Mouse (Mus musculus): ENCODE data around the gene Rnf135. TPM values are rescaled to one million over a fixed set of nuclear protein-coding genes. Genes with fewer than 3 reads are reported as not detected.
"Not testable (repeated sequence)": the region's sequence is repeated elsewhere in the genome, so short reads cannot be mapped to it uniquely, and the experiment has no call there.

Rnf135 gene
- polyA plus RNA-seq, 1 experiment = 5.1 TPM

DNA sequence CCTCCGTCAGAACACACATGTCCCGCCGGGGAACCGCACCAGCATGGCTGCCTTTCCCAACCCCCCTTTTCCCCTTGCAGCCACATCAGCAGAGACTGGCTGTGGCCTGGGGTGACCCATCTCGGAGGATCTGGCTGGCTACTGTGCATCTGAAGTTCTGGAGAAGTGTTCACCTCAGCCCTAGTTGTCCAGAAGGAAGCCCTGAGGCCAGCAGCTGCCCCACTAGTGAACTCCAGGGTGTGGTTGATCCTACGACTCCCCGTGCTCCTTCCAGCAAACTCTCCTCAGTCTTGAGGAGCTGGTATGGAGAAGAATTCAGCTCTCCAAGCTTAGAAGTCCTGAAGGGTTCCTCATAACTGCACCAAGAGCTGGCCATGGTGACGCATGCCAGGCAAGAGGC, 5.3 kb upstream of the Rnf135 start:
- Histone ChIP-seq H3K27me3 (ENCODE audit: control insufficient read depth, insufficient read depth, insufficient read length) (no peaks in the 10 kb centered on the region), H3ac (ENCODE audit: control insufficient read depth, insufficient read length) (no peak overlapping the region)

GRCm38 (mm10) chr11:80181021-80181749, 2.5 kb upstream of the Rnf135 start:
- TF ChIP-seq TCF3 (IDR thresholded peaks at IDR 0.05; ENCODE audit: insufficient read length, low read depth) = no peak
- no peak for TF ChIP-seq CEBPB (IDR thresholded peaks at IDR 0.05; ENCODE audit: insufficient read depth, poor library complexity, severe bottlenecking)
- no peak for TF ChIP-seq MAX (IDR thresholded peaks at IDR 0.05; ENCODE audit: low read depth)
- TF ChIP-seq MYOG (IDR thresholded peaks at IDR 0.05; ENCODE audit: control insufficient read depth in 1 of 3, insufficient read depth in 1 of 3, insufficient read length in 2 of 3, low read depth in 2 of 3) = no peak
- TF ChIP-seq SRF (IDR thresholded peaks at IDR 0.05; ENCODE audit: control insufficient read depth, insufficient read length, low read depth) = no peak
- Histone ChIP-seq H3K4me2 (ENCODE audit: low read depth) (no peak overlapping the region), H3K79me2 (ENCODE audit: control insufficient read depth, insufficient read depth) (no peaks in the 10 kb centered on the region), H3K36me3 (ENCODE audit: control insufficient read depth, insufficient read depth) (no peaks in the 10 kb centered on the region), H3ac (ENCODE audit: control insufficient read depth, insufficient read length) (no peak overlapping the region), H3K27me3 (ENCODE audit: control insufficient read depth, insufficient read depth, insufficient read length) (no peaks in the 10 kb centered on the region), H3K4me3 (no peak overlapping the region)

More for the DNA sequence above, 5.3 kb upstream of the Rnf135 start:
- H3K36me3 ChIP-seq (ENCODE audit: control insufficient read depth, insufficient read depth) = no peaks in the 10 kb centered on the region
- H3K79me2 ChIP-seq (ENCODE audit: control insufficient read depth, insufficient read depth) = no peaks in the 10 kb centered on the region
- no peak overlapping the region for H3K4me2 ChIP-seq (ENCODE audit: low read depth)
- no peak for TF ChIP-seq REST (IDR thresholded peaks at IDR 0.05; ENCODE audit: insufficient read depth, insufficient read length)
- TF ChIP-seq SRF (IDR thresholded peaks at IDR 0.05; ENCODE audit: control insufficient read depth, insufficient read length, low read depth) = no peak
- TF ChIP-seq TCF3 (IDR thresholded peaks at IDR 0.05; ENCODE audit: insufficient read length, low read depth) = no peak
- no peak for TF ChIP-seq MYOG (IDR thresholded peaks at IDR 0.05; ENCODE audit: control insufficient read depth in 1 of 3, insufficient read depth in 1 of 3, insufficient read length in 2 of 3, low read depth in 2 of 3)
- no peak for TF ChIP-seq POLR2A (IDR thresholded peaks at IDR 0.05; ENCODE audit: insufficient read length, low read depth)
- no peak for TF ChIP-seq USF1 (IDR thresholded peaks at IDR 0.05; ENCODE audit: low read depth)
- TF ChIP-seq E2F4 (IDR thresholded peaks at IDR 0.05; ENCODE audit: insufficient read depth) = no peak
- TF ChIP-seq POLR2AphosphoS2 (IDR thresholded peaks at IDR 0.05; ENCODE audit: insufficient read length, low read depth) = no peak
- no peak for TF ChIP-seq TCF12 (IDR thresholded peaks at IDR 0.05; ENCODE audit: insufficient read depth, poor library complexity, severe bottlenecking)
- no peak for TF ChIP-seq CEBPB (IDR thresholded peaks at IDR 0.05; ENCODE audit: insufficient read depth, poor library complexity, severe bottlenecking)
- TF ChIP-seq MAX (IDR thresholded peaks at IDR 0.05; ENCODE audit: low read depth) = no peak
- TF ChIP-seq MYOD1 (IDR thresholded peaks at IDR 0.05; ENCODE audit: control insufficient read depth in 1 of 3, insufficient read length in 2 of 3, low read depth in 2 of 3) = no peak
- H3K4me3 ChIP-seq = no peak overlapping the region

DNA sequence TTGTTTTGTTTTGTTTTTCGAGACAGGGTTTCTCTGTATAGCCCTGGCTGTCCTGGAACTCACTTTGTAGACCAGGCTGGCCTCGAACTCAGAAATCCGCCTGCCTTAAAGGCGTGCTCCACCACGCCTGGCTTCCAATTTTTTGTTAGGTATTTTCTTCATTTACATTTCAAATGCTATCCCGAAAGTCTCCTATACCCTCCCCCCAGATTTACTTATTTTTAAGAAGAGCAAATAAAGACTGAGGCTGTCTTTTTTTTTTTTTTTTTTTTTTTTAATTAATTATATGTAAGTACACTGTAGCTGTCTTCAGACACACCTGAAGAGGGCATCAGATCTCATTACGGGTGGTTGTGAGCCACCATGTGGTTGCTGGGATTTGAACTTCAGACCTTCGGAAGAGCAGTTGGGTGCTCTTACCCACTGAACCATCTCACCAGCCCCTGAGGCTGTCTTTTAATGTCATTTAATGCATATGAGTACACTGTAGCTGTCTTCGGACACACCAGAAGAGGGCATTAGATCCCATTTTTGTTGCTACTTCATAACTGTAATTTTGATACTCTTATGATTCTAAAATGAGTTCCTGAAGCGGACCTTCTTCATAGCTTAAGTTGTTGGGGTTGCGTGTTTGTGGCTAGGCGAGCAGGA, 472 bp upstream of the Rnf135 start:
- not testable (repeated sequence) for H3K79me2 ChIP-seq (ENCODE audit: control insufficient read depth, insufficient read depth); H3K36me3 ChIP-seq (ENCODE audit: control insufficient read depth, insufficient read depth); H3K27me3 ChIP-seq (ENCODE audit: control insufficient read depth, insufficient read depth, insufficient read length)
- Histone ChIP-seq H3ac (ENCODE audit: control insufficient read depth, insufficient read length) (peak overlapping the region; percentile 43), H3K4me2 (ENCODE audit: low read depth) (peak overlapping the region; percentile 37), H3K4me3 (peak overlapping the region; percentile 66)

DNA sequence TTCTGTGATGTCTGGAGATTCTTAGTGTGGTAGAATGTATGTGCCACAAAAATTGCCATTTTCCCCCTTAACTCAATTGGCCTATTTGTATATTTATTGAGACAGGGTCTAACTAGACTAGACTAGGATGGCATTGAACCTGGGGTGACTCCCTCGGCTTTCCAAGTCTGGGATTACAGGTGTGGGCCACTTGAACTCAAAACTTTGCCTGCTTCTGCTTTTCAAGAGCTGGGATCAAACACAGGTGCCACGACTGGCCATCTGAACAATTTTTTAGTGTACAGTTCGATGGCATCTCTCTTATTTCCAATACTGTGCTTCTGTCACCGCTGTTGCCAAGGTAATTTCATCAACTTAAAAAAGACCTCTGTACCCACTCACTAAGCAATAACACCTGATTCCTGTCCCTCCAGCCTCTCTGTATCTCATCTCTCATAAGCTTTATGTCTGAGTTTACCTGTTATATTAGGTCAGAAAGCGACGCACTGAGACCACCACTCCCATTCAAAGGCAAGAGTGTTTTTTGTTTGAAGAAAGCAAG, 950 bp downstream of the Rnf135 start:
- peak overlapping the region; percentile 43 for H3ac ChIP-seq (ENCODE audit: control insufficient read depth, insufficient read length)
- H3K79me2 ChIP-seq (ENCODE audit: control insufficient read depth, insufficient read depth) = no peaks in the 10 kb centered on the region
- no peaks in the 10 kb centered on the region for H3K36me3 ChIP-seq (ENCODE audit: control insufficient read depth, insufficient read depth)
- H3K4me3 ChIP-seq = peak overlapping the region; percentile 66
- TF ChIP-seq TCF3 (IDR thresholded peaks at IDR 0.05; ENCODE audit: insufficient read length, low read depth) (no peak), POLR2A (IDR thresholded peaks at IDR 0.05; ENCODE audit: insufficient read length, low read depth) (no peak), TCF12 (IDR thresholded peaks at IDR 0.05; ENCODE audit: insufficient read depth, poor library complexity, severe bottlenecking) (no peak), E2F4 (IDR thresholded peaks at IDR 0.05; ENCODE audit: insufficient read depth) (no peak), SRF (IDR thresholded peaks at IDR 0.05; ENCODE audit: control insufficient read depth, insufficient read length, low read depth) (no peak), CEBPB (IDR thresholded peaks at IDR 0.05; ENCODE audit: insufficient read depth, poor library complexity, severe bottlenecking) (no peak)
- H3K27me3 ChIP-seq (ENCODE audit: control insufficient read depth, insufficient read depth, insufficient read length) = no peaks in the 10 kb centered on the region
- peak overlapping the region; percentile 73 for H3K4me2 ChIP-seq (ENCODE audit: low read depth)

DNA sequence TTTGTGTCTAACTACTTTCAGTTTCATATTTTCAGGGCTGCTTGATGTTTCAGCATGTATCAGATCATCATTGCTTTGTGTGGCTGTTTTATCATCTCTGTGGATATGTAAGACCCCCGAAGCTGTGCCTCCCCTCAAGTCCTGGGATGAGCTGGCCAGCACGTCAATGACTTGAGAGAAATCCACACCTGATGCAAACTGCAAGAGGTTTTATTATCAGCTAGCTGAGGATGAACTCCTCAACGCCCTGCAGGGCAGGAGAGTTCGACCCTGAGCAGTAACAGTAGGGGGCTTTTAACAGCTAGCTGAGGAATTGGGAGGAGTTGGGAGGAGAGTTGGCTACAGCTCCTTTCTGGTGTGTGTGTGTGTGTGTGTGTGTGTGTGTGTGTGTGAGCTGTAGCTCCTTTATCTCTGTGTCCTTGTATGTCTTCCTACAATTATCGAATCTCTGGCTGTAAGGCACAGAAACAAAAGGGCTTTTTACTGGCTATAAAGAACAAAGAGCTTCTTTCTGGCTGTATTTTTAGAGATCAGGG, 1.9 kb downstream of the Rnf135 start:
- not testable (repeated sequence) for H3K36me3 ChIP-seq (ENCODE audit: control insufficient read depth, insufficient read depth); H3K79me2 ChIP-seq (ENCODE audit: control insufficient read depth, insufficient read depth); H3K27me3 ChIP-seq (ENCODE audit: control insufficient read depth, insufficient read depth, insufficient read length); H3ac ChIP-seq (ENCODE audit: control insufficient read depth, insufficient read length); H3K4me3 ChIP-seq
- peak overlapping the region; percentile 73 for H3K4me2 ChIP-seq (ENCODE audit: low read depth)
